Mouse (Mus musculus): ENCODE measurements around the gene Ppbp.

DNA sequence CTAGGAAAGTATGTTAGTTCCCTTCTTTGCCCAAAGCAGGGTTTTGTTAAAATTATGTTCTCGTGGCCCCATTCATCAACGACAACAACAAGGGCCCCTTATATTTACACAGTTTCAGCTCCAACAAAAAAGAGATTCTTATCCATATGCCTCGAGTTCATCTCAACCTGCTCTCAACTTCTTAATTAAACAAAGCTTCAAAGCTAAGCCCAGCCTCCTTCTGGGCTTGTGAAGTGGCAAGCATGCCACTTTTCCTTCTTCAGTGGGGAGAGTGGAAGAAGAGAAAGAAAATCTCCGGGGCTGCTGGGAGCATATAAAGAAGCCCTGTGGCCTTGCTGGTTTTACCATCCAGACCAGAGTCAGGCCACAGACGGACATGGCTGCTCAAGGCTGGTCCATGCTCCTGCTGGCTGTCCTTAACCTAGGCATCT, 25.9 kb downstream of the Ppbp start, which contains the start of gene Cxcl15:
- no peak for TF ChIP-seq GATA1 (IDR thresholded peaks at IDR 0.05; ENCODE audit: low read length)
- TF ChIP-seq TAL1 (IDR thresholded peaks at IDR 0.05; ENCODE audit: low read length) = no peak

All from erythroblast, embryonic 14.5 days (primary cell).